In genomic region chr10:18009744-18010143, GRCm38 (mm10) we compare ENCODE assay signal across 19 mouse cellular contexts.
"Had no signal": no experiment of that assay in that cellular context is flagged by ENCODE, and none has a peak within 500 bp of the region (broad histone marks: within the 10 kb centered on the region; RNA-seq: fewer than 3 reads in every experiment).

No protein-coding gene starts in this region.

- H3K4me3 ChIP-seq: megakaryocyte, embryonic 14.5 days; midbrain, embryonic 10.5 days; midbrain, embryonic 12.5 days; myocyte; neural tube, embryonic 12.5 days had no signal

- ATAC-seq: midbrain, embryonic 16.5 days had no signal

- H3K9ac ChIP-seq: lung, embryonic 14.5 days; midbrain, embryonic 12.5 days; neural tube, embryonic 12.5 days had no signal

- DNase-seq: lung, adult 18-20 months; lung, embryonic 14.5 days; lung, postnatal 10 days; lung, postnatal 4 days; midbrain, embryonic 14.5 days; retina, postnatal 1 day; right cerebral cortex, adult 18-20 months; right cerebral cortex, postnatal 25 days; right cerebral cortex, postnatal 4 days; spleen, adult 18-20 months; thymus, adult 18-20 months; thymus, postnatal 14 days; thymus, postnatal 36 days had no signal

- H3K4me1 ChIP-seq: midbrain, embryonic 12.5 days; neural tube, embryonic 12.5 days had no signal

- H3K27ac ChIP-seq: midbrain, embryonic 10.5 days; midbrain, embryonic 12.5 days; neural tube, embryonic 12.5 days had no signal

- H3K9me3 ChIP-seq: megakaryocyte, embryonic 14.5 days; midbrain, embryonic 10.5 days; midbrain, embryonic 12.5 days; neural tube, embryonic 12.5 days had no signal

- H3K4me2 ChIP-seq: lung, embryonic 14.5 days; midbrain, embryonic 12.5 days; neural tube, embryonic 12.5 days had no signal

- H3K27me3 ChIP-seq: megakaryocyte, embryonic 14.5 days; midbrain, embryonic 12.5 days; neural tube, embryonic 12.5 days had no signal
